Mouse (Mus musculus) intestine, postnatal 0 days (tissue): ENCODE measurements around the gene Zfp683. TPM values are rescaled to one million over a fixed set of nuclear protein-coding genes. Genes with fewer than 3 reads are reported as not detected.

Experiments
- ATAC-seq: fragments of 200-750 bp; cut with Nextera tagmentation; 2 replicates; pipeline ENCODE4 v1.8.0; 2017; ENCODE audit warnings: mild to moderate bottlenecking, moderate TSS enrichment, moderate library complexity
- H3K27ac ChIP-seq: fragments of 300-500 bp; sonication (generic); 2 replicates; pipeline ENCODE4 v1.5.1; 2014; ENCODE audit warnings: mild to moderate bottlenecking, low read depth, low read length, moderate library complexity
- H3K27me3 ChIP-seq: fragments of 300-500 bp; sonication (generic); replicated peaks from 2 replicates; pipeline ENCODE4 v1.6.1; 2014; ENCODE audit warnings: low read length, mixed read lengths; ENCODE audit not compliant: control insufficient read depth, insufficient read depth
- H3K36me3 ChIP-seq: fragments of 300-500 bp; sonication (generic); 2 replicates; pipeline ENCODE4 v1.6.1; 2014; ENCODE audit warnings: mild to moderate bottlenecking, moderate library complexity; ENCODE audit not compliant: control insufficient read depth, insufficient read depth
- H3K4me1 ChIP-seq: fragments of 300-500 bp; sonication (generic); replicated peaks from 2 replicates; pipeline ENCODE4 v1.6.1; 2014; ENCODE audit warnings: antibody characterized with exemption, low read length, mixed read lengths; ENCODE audit not compliant: control insufficient read depth, insufficient read depth
- H3K4me2 ChIP-seq: fragments of 300-500 bp; sonication (generic); replicated peaks from 2 replicates; pipeline ENCODE4 v1.6.1; 2014; ENCODE audit warnings: low read depth, mild to moderate bottlenecking, moderate library complexity
- H3K4me3 ChIP-seq: fragments of 300-500 bp; sonication (generic); 2 replicates; pipeline ENCODE4 v1.5.1; 2014; ENCODE audit warnings: low read depth, low read length
- H3K9ac ChIP-seq: fragments of 300-500 bp; sonication (generic); 2 replicates; pipeline ENCODE4 v1.6.1; 2014; ENCODE audit warnings: mild to moderate bottlenecking, low read depth, low read length
- H3K9me3 ChIP-seq: fragments of 300-500 bp; sonication (generic); 2 replicates; pipeline ENCODE4 v1.6.1; 2016; ENCODE audit warnings: mixed run types; ENCODE audit not compliant: control insufficient read depth
- CTCF ChIP-seq: sonication (generic); IDR thresholded peaks from 2 replicates; pipeline ENCODE4 v1.5.1; 2016; ENCODE audit warnings: low read depth, mild to moderate bottlenecking, control low read depth, antibody characterized with exemption, moderate library complexity
- WGBS: fragments of 180-500 bp; shearing (Covaris S2); extraction: QIAGEN DNeasy Blood & Tissue Kit; methylation state at CpG from one replicate; pipeline ENCODE4 v1.1.7; 2014; 5-methylcytosine and 5-hydroxymethylcytosine counted together
- polyA plus RNA-seq: library from polyadenylated mRNA; unstranded; fragments of >200 nt; fragmentation: Nextera tagmentation; extraction: Ambion mirVana; gene quantifications from 2 replicates; pipeline ENCODE4 v1.2.1, GENCODE M21; 2015

Gene Zfp683
- polyA plus RNA-seq, 1 experiment from 2014 or later: not detected

DNA sequence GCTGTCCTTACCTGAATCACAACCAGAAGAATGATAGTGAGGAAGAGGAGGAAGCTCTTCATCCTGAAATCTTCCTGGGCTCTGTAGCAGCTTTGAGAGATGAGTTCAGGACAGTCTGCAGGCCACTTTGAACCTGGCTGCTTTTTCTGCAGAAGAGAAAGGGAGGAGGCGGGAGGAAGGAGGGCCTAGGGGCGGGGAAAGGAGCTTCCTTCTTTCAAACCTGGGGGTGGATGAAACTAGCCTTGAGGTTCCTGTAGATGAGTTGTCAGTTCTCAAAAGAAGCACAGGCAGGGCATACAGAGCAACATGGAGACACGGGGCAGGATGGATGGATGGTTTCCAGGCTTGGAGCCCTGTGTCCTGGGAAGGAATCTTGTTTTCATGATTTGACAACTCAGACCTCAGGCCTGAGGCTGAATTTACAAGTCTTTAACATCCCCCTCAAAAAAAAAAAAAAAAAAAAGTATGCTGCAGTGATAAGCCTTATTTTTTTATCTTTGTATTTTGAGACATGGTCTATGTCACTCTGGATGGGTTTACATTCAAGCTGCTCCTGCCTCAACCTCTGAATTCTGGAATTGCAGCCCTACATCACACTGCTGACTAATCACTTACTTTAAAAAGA, 41.4 kb downstream of the Zfp683 start, which contains the start of gene Cd52:
TSS of gene Cd52 (minus strand) at position 160 of the 625 bp plus-strand sequence.
- WGBS: 69% methylated on average over 3 of the region's 3 CpGs
- no peaks in the 10 kb centered on the region for H3K9me3 ChIP-seq
- H3K4me2 ChIP-seq: no peak within 1 kb of the TSS
- no peak within 1 kb of the TSS for H3K9ac ChIP-seq
- H3K4me3 ChIP-seq: no peak within 1 kb of the TSS
- no peaks in the 10 kb centered on the region; the same call in 1 of the 2 replicates for H3K4me1 ChIP-seq
- peaks cover 9% of the 10 kb centered on the region; the same call in 1 of the 2 replicates for H3K36me3 ChIP-seq
- no peak for TF ChIP-seq CTCF
- H3K27ac ChIP-seq: no peak within 1 kb of the TSS
- no peak for ATAC-seq
- H3K27me3 ChIP-seq: no peaks in the 10 kb centered on the region

DNA sequence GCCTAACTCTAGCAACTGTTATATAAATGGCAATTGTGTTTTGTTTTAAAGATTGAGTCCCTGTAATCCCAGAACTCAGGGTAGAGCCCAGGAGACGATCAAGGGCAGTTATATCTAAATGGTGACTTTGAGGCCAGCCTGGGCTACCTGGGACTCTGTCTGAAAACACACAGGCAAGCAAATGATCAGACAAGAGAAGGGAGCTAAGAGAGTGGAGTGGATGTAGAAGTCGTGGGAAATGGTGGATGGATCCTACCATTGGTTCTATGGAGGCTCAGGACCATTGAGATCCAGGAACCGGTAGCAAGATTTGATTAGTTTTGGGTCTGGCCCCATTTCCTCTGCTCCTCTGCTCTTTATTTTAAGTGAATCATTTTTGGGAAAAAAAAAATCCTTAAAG, 42.5 kb downstream of the Zfp683 start:
- TF ChIP-seq CTCF: no peak
- 91% methylated on average over 3 of the region's 3 CpGs for WGBS
- Histone ChIP-seq H3K9ac (no peak overlapping the region), H3K4me1 (no peaks in the 10 kb centered on the region; the same call in 1 of the 2 replicates), H3K4me2 (no peak overlapping the region), H3K36me3 (peaks cover 2% of the 10 kb centered on the region; the same call in 1 of the 2 replicates), H3K27ac (no peak overlapping the region), H3K4me3 (no peak overlapping the region), H3K9me3 (no peaks in the 10 kb centered on the region), H3K27me3 (no peaks in the 10 kb centered on the region)
- ATAC-seq: no peak

DNA sequence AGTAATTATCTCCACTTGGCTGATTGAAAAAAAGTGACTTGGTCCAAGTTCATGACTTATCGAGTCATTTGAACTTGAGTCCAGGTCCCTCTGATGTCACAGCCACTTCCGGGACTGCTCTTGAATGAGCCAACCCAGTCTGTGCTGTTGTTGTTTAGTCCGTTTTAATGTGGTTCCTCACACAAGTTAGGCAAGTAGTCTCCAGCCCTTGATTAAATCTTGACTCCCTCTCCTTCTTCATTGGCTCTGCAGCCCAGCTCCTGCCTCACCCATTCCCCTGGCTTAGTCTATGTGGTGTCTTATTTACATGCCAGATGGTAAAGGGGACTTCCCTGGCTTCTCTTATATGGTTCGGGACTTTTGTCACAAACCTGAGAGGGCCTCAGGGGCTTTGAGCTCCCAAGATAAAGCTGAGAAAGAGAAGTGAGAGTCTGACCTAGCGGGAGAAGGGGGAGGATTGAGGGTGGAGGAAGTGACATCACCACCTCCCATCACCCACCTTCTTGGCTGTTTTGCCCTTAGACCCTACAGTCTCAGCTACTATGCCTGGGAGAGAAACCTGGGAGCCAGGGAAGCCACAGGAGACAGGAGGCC, 43.5 kb downstream of the Zfp683 start:
- Histone ChIP-seq H3K9ac (no peak overlapping the region), H3K4me1 (no peaks in the 10 kb centered on the region; the same call in 1 of the 2 replicates), H3K27me3 (no peaks in the 10 kb centered on the region), H3K36me3 (no peaks in the 10 kb centered on the region; the same call in 1 of the 2 replicates), H3K9me3 (no peaks in the 10 kb centered on the region), H3K27ac (no peak overlapping the region), H3K4me3 (no peak overlapping the region), H3K4me2 (no peak overlapping the region)
- 57% methylated on average over 5 of the region's 5 CpGs for WGBS
- TF ChIP-seq CTCF: no peak
- ATAC-seq: no peak

DNA sequence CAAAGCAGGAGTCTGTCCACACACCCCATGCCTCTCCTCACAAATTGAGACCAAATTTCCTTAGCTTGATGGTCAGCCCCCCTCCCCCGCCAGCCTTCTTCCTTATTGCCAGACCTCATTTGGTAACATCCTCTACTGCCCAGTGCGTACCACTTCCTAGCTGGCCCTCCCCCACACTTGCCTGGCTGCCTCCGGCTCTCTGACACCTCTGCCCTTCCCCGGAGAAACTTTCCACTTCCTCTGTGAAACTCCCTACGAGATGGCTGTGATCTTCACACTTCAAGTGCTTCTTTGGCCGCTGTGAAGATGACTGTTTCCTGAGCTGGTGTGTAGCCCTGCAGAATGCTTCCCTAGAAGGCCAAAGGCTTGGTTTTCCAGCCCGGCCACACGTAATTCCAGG, 45.0 kb downstream of the Zfp683 start:
- Histone ChIP-seq H3K4me2 (no peak overlapping the region), H3K27me3 (no peaks in the 10 kb centered on the region), H3K27ac (no peak overlapping the region), H3K4me3 (no peak overlapping the region), H3K9ac (no peak overlapping the region), H3K4me1 (no peaks in the 10 kb centered on the region; the same call in 1 of the 2 replicates), H3K9me3 (no peaks in the 10 kb centered on the region), H3K36me3 (no peaks in the 10 kb centered on the region)
- TF ChIP-seq CTCF: no peak
- 48% methylated on average over 8 of the region's 8 CpGs for WGBS
- no peak for ATAC-seq

DNA sequence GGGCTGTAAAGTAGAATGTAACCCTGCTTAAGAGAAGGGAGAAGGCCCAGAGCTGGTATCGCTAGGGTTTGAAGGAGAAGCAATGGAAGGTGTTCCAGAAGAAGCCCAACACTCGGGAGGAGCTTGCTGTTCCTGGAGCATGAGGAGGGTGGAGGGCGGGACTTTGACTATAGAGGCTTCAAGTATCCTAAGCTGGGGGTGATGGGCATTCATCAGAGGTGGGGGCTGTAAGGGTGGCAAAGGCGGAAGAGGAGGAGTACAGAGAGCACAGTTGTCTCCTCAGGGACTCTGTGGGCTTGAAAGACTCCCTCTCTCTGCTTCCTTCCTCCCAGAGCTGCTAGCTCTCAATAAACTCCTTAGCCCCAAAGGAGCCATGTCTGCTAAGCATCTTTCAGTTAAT, 46.6 kb downstream of the Zfp683 start:
- no peak for ATAC-seq
- no peak for TF ChIP-seq CTCF
- Histone ChIP-seq H3K4me2 (no peak overlapping the region), H3K4me1 (no peaks in the 10 kb centered on the region; the same call in 1 of the 2 replicates), H3K27ac (no peak overlapping the region), H3K36me3 (no peaks in the 10 kb centered on the region), H3K9me3 (no peaks in the 10 kb centered on the region), H3K27me3 (no peaks in the 10 kb centered on the region), H3K9ac (no peak overlapping the region), H3K4me3 (no peak overlapping the region)
- 80% methylated on average over 4 of the region's 4 CpGs for WGBS

DNA sequence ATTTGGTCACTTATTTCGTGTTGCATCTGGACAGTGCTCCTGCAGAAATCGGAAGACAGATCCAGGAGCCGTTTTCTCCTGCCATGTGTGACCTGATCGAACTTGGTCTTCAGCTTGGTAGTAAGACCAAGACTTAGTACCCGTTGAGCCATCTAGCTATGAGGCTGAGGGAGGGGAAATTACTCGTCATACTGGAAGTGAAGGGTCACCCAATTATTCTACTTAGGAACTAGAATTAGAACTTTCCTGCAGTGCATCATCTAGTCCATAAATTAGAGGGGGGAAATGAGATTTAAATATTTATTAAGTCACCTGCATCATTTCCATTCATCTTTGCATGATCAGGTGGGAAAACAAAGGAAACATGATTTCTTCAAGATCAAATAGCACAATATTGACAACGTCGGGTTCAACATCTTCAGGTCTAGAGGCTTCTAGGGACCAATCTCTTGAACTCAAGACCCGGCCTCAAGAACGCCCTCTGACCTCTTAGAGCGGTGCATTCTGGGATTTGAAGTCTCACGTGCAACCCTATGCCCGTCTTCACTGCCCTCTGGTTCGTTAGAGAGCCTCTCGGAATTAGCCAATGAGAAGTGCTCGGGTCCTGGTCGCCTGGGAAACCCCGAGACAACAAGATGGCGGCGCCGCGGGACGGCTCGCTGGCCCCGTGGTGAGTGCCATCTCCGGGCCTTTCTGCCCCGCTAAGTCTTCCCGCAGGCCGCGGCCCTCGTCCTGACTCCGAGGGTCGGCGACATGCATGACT, 48.5 kb downstream of the Zfp683 start, which contains the start of gene Ubxn11:
TSS of gene Ubxn11 (plus strand) at position 592 of the 763 bp plus-strand sequence.
- no peaks in the 10 kb centered on the region for H3K9me3 ChIP-seq
- 18% methylated on average over 34 of the region's 34 CpGs for WGBS
- H3K4me3 ChIP-seq: peak within 1 kb of the TSS; percentile 57
- 0 out of 2 replicates have a peak within 1 kb of the TSS, but pooled peaks have one; percentile 24 for H3K9ac ChIP-seq
- H3K36me3 ChIP-seq: no peaks in the 10 kb centered on the region
- ATAC-seq: peak; percentile 88
- H3K27ac ChIP-seq: no peak within 1 kb of the TSS
- peak within 1 kb of the TSS; percentile 64 for H3K4me2 ChIP-seq
- H3K27me3 ChIP-seq: no peaks in the 10 kb centered on the region
- TF ChIP-seq CTCF: no peak
- no peaks in the 10 kb centered on the region; the same call in 1 of the 2 replicates for H3K4me1 ChIP-seq
